Mouse (Mus musculus) left cerebral cortex, postnatal 36 days (tissue): ENCODE measurements around the gene Smad3. TPM values are rescaled to one million over a fixed set of nuclear protein-coding genes. Genes with fewer than 3 reads are reported as not detected.
A peak's percentile ranks its signal among the peaks of the same experiment; 100 is the strongest.

Experiments used
- DNase-seq, 2 experiments: peaks; one replicate each; pipeline ENCODE4 v3.0.0; 2021 to 2022; ENCODE audit warnings: low spot score in 2 of 2, mixed read lengths in 1 of 2
- intact Hi-C: fragments of 180-260 bp; cut with DNase I; formaldehyde crosslinking; loops from one replicate; pipeline ENCODE4 v1.15.1; 2025
- total RNA-seq, 2 experiments: library from RNA; stranded (reverse); gene quantifications; 2 replicates each; pipeline ENCODE4 v1.2.3; 2021

Gene Smad3
- total RNA-seq, 2 experiments from 2014 or later: 45.2 to 71.2 TPM

DNA sequence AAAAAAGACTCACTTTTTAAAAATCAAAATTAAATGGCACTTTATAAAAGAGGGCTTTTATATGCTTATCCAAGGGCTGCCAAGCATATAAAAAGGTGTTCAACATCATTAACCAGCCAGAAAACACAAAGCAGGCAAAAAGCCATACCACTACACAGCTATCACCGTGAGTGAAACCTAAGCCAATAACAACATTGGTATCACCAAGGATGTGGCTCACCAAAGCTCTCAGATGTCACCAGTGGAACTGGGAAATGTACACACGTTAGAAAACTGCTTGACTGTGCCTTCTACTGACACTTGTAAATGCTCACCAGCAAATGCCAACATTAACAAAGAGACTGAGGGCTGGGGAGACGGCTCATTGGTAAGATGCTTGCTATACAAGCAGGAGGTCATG is 18.9 kb upstream of the Smad3 start:
- intact Hi-C loops: no loop called here
- no peak for DNase-seq

DNA sequence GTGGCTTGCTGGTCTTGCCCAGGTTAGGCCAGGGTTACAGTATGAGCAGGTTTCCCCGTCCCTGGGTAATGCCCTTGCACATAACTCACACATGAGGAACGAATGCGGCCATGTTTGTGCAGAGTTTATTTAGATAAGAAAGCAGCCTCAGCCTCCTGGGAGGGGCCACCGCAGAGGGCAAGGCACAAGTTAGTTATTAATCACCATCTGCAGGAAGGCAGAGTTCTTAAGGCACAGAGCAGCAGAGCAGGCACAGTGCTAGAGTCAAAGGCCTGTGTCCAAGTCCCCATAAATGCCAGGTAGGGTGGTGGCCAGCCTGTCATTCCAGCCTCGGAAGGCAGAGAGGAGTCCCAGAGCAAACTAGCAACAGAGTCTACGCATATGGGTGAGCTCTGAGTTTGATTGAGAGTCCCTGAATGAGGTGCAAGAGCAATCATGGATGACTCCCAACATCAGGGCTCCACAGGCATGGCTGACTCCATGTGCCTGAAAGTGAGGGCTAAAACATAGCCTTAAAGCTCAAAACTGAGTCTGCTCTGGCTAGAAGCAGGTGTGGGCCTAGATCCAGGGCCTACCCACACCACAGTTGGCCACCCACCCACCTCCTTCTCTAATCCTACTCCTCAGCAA is 17.2 kb upstream of the Smad3 start:
- no peak for DNase-seq
- intact Hi-C loops: no loop called here

DNA sequence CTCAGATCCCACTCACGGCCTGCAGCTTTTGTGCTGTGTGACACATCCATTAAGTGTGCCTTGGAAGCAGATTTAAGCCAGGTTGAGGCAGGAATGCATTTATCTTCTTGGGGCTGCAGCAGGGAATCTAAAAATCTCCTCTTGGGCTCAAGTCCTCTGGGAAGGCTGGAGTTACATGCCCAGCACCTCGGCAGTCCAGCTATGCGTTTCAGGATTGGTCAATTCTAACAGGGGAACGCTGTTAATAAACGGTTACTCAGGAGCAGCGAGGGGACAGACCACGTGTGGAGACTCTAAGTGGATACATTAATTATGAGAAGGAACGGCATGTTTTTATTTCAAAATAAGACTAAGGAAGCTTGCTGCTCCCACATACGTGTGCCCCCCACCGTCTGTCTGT is 14.7 kb upstream of the Smad3 start:
- intact Hi-C loops: no loop called here
- no peak for DNase-seq

DNA sequence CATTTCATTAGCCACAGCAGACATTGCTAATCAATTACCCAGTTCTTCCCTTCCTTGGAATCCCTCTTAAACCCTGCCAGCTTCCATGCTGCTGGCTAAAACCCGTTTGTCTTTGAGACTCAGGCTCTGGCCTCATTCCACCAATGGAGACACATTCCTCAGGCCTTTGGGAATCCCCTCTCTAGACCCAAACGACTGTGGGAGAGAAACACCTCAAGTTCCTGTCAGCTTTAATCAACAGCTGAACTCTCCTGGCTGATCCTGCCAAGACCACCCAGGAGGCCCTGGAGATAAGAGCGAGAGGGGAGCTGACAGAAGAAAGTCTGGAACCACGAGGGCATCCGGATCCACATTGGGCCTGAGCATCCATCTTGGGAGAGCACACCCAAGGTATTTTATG is 13.9 kb upstream of the Smad3 start:
- DNase-seq: no peak
- intact Hi-C loops: no loop called here

GRCm38 (mm10) chr9:63761367-63762094 is 3.7 kb upstream of the Smad3 start:
- intact Hi-C loops: no loop called here
- DNase-seq: no peak

DNA sequence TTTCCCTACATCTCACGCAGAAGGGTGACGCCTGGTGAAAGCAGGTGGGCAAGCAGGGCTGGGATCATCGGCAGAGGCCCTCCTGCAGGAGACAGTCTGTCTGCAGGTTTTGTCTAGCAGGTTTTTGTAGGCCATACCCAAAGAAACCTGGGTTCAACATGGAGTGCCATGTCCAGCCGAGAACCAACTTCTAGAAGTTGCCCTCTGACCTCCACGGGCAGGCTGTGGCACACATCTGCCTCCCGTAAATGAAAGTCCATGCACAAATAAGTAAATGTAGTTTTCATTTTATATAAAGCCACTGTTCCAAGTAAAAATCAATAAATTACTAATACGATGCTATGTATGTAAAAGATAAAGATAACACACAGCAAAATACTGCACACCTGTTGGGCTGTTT is 3.0 kb upstream of the Smad3 start:
- DNase-seq: no peak
- intact Hi-C loops: no loop called here

DNA sequence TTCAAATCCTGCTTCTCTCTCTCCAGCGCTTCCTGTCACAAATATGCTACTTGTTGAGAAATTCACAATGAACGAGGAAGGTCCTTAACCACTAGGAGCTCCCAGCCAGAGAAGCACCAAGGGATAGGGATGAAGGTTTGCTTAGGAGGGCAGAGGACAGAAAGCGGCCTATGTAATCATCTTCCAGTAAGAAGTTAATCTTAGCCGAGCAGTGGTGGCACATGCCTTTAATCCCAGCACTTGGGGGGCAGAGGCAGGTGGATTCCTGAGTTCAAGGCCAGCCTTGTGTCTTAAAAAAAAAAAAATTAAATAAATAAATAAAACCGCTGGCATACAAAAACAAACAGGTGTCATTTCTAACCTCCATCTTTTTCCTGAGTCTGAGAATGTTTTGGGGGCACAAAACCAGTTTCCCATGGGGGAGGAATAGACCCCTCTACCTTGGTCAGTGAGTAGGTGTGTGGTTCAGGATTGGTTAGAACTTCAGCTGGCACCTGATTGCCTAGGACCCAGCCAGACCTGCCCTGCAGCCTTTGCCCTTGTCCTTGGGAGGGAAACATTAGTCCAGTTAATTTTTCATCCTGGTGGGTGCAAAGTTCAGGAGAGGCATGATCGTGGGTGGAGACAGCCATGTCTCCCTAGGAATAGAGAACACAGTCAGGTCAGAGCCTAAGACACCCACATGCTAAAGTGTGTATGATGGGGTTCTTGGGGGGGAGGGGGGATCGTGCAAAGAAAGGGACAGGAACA is 2.4 kb upstream of the Smad3 start:
- intact Hi-C loops: loop anchor here (5.0 to 10.0 kb wide), 3 partner anchors 82 to 625 kb away; no protein-coding TSS in a partner anchor
- DNase-seq: no peak

DNA sequence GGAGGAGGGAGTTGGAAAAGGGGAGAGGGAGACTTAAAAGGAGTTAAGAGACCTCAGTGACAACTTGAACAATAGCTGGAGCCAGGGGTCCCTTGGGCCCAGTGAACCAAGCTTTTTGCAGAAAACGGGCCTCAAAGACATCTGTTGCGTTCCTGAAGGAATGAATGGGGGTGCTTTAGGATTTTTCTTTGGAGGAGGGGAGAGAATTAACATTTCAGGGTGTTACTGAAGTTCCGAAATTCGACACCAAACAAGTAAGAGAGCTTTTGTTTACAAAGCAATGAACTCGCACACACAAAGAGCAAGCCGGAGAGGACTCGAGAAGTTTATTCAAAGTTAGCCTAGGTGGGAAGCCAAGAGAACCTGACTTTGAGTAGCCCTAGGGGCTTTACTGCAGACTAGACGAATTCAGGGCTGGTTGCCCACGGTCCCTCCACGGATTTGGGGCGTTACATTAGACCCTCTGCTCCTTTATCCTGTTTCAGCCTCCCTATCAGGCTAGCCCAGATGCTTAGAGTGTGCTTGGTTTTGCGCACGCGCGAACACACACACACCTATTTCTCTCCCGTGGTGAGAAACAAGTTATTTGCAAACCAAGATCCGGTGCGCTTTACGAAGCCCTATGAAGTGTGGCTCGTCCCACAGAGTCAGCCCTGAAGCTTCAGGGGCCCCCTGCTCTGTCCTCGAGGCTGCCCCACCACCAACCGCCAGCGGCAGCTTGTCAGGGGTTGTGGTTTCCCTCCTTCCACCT is 1.0 kb upstream of the Smad3 start:
- intact Hi-C loops: loop anchor here (5.0 to 10.0 kb wide), 3 partner anchors 82 to 624 kb away; no protein-coding TSS in a partner anchor
- DNase-seq: no peak

GRCm38 (mm10) chr9:63757462-63757772 is 377 bp downstream of the Smad3 start:
- no peak for DNase-seq
- intact Hi-C loops: loop anchor here (5.0 to 10.0 kb wide), 3 partner anchors 80 to 623 kb away; no protein-coding TSS in a partner anchor

- DNase-seq: peak; percentile 70 to 81
- intact Hi-C loops: loop anchor here (1.0 to 10.0 kb wide), 4 partner anchors 36 to 622 kb away; no protein-coding TSS in a partner anchor
These were observed 973 bp downstream of the Smad3 start for GRCm38 (mm10) chr9:63756581-63757461.

DNA sequence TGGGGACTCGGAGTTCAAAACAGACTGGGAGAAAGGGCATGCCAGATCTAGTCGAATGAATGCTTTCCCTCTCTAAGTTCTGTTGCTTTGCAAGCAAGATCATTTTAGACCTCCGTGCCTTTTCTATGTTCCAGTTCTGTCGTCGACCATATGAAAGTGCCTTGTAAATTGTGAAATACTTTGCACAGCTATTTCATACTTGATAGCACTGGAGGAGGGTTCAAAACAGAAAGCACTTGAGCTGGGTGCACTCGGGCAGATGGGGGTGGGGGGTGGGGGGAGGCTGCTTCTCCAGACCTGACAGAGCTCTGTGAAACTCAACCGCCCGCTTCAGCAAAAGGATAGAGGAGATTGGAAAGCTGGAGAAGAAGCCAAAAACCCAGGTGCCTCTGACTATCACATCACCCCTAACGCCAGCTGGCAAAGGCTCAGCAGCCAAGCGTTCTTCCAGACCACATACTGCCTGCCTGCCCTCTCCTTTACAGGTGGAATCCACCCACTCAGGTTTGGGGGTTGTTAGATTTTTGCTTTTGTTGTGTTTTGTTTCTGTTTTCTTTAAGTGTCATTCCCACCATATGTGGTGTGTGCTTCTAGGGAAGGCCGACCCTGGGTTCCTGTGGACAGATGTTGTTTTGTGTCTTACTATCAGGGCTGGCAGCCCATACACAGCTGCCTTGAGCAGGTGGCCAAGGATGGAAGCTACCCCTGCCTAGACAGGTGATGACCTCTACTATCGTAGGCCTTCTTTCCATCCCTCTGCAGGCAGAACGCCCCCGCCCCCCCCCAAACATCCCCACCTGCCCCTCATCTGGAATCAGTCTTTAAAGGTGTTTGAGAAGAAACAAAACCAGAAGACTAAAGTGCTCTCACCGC is 1.9 kb downstream of the Smad3 start:
- no peak for DNase-seq
- intact Hi-C loops: loop anchor here (1.0 to 10.0 kb wide), 4 partner anchors 37 to 621 kb away; no protein-coding TSS in a partner anchor

DNA sequence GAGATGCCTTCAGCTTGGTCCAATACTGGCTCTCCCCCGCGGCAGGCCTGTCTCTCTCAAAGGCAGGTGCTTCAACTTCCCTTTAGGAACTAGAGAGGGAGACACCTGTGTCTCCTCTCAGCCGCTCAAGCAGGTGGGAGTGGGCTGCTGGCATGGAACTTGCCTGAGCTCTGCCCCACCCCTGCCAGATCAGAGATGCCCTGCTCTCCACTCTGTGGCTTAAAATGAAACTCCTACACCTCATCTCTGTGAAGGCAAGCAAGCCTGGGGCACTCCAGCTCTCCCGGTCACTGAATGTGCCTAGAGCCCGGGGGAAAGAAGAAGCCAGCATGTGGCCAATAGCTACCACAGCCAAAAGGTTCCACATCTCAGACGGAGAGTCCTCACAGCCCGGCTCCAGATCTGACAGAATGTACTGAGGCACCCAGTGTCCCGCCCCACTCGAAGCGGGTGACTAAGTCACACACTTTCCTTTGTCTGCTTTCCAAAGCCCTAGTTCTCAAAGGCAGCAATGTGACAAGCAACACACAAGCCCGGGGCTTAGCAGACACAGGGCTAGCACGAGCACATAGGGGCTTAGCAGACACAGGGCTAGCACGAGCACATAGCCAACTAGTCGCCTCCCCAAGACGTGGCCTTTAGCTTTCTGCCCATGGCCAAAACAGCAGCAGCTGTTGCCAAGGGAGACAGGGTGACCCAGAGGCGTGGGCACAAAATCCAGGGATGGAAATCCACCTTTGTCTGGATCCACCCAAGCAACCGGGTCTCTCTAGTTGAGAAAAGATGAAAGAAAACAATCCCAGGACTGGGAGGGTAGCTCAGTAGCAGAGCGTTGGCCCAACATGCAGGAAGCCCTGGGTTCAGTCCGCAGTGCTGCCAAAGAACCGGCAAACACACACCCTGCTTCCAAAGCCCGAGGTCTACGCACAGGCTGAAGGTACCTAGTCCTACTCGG is 3.0 kb downstream of the Smad3 start:
- intact Hi-C loops: loop anchor here (5.0 to 10.0 kb wide), 3 partner anchors 78 to 620 kb away; no protein-coding TSS in a partner anchor
- DNase-seq: peak; percentile 47 to 51

GRCm38 (mm10) chr9:63754039-63754438 is 3.8 kb downstream of the Smad3 start:
- intact Hi-C loops: loop anchor here (10.0 kb wide), 1 partner anchor 619 kb away; no protein-coding TSS in a partner anchor
- DNase-seq: no peak

DNA sequence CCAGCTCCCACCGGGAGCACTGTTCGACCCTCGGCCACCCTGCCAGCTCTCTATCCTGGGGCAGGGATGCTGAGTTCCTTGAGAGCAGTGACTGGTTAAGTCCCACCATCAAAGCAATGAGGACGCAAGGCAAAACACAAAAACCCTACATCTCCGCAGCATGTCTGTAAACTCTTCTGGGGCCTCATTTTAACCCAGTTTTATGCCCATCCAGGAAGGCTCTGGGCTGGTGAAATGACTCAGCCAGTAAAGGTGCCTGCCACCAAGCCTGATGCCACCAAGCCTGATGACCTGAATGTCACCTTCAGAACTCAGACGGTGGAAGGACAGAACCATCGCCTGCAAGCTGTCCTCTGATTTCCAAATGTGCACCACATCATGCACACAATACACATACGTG is 4.4 kb downstream of the Smad3 start:
- intact Hi-C loops: loop anchor here (10.0 kb wide), 1 partner anchor 619 kb away; no protein-coding TSS in a partner anchor

DNA sequence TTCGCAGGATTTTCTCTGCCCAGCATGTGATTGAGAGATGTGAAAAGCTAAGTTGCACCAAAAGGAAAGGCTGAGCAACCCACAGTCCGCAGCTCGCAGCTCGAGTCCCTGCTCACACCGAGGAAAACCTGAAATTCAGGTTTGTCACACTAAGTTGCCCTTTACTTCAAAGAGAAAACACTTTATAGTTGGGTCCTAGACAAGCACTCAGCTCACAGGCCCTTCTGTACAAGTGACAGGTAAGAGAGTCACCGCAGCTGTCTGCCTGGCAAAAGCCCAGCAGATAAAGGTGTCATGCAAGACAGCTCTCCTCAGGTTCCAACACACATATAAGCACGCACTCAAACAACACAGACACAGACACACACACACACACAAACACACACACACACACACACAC is 5.2 kb downstream of the Smad3 start:
- intact Hi-C loops: loop anchor here (10.0 kb wide), 1 partner anchor 618 kb away; no protein-coding TSS in a partner anchor
- no peak for DNase-seq

More for the DNA sequence above, 4.4 kb downstream of the Smad3 start:
- no peak for DNase-seq

GRCm38 (mm10) chr9:63751325-63751724 is 6.5 kb downstream of the Smad3 start:
- DNase-seq: no peak
- intact Hi-C loops: loop anchor here (10.0 kb wide), 1 partner anchor 617 kb away; no protein-coding TSS in a partner anchor
